Mouse (Mus musculus) left cerebral cortex, adult 8-10 months (tissue): ENCODE measurements at regions not wholly inside any gene's neighbourhood (a gene's known extent, or its start where the extent isn't known, plus 50 kb on each side); places are given as distances from the start of the nearest gene placed in this dataset.
A peak's percentile ranks its signal among the peaks of the same experiment; 100 is the strongest.

ENCODE experiments used
- DNase-seq, 2 experiments: peaks; one replicate each; pipeline ENCODE4 v3.0.0; 2022; ENCODE audit warnings: low spot score in 2 of 2
- microRNA-seq, 2 experiments: library from miRNA; unstranded; fragments of <30 nt; microRNA quantifications; one replicate each; pipeline ENCODE4 v1.2.0; 2022

DNA sequence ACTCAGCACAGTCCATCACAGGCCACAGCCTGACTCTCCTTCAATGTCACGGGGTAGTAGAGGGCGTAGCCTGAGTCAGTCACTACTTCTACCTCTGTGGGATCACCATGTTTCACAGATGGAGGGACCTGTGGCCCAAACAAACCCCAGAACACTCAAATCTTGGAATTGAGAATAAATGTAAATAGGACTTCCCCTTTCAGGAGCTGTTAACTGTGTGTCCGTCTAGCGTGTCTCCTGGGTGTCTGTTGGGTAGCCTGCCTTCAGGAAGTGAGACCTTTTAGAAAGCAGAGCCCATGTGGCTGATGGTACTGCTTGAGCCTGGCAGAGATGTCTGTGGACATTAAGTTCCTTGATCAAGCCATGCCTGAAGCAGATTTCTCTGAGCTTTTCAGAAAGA, 87.4 kb upstream of the Smim23 start:
- DNase-seq = no peak

- DNase-seq = no peak
Observed at GRCm38 (mm10) chr11:32908723-32909411, 84.5 kb upstream of the Smim23 start.

DNA sequence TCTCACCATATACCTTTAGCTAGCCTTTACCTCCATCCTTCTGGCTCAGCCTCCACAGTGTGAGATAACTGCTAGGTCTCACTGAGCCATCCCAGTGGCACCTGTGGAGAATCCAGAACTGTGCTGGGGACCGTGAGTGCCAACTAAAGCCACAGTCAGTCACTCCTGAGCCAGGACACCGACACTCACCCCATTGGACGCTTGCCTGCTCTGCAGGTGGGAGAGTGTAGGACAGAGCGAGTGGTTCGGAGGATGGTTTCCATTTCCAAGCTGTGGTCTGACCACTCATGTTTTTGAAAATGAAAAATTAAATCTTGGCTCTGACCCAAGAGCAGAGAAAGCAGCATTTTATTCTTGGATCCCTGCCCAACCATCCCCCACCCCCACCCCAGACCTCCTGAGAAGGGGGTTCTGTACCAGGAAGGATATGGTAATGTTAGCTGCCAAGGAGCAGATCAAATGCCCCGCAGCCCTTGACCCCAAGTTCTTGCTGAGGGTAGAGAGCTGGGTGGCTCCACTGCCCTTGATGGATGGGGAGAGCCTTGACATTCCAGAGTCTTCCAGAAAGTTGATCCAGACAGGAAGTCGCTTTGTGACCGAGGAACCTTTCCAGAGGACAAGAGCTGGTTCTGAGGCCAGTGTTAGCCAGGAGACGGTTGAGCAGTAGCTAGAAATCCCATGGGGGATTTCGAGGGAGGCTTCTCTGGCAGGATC, 83.3 kb upstream of the Smim23 start:
- DNase-seq = no peak

DNA sequence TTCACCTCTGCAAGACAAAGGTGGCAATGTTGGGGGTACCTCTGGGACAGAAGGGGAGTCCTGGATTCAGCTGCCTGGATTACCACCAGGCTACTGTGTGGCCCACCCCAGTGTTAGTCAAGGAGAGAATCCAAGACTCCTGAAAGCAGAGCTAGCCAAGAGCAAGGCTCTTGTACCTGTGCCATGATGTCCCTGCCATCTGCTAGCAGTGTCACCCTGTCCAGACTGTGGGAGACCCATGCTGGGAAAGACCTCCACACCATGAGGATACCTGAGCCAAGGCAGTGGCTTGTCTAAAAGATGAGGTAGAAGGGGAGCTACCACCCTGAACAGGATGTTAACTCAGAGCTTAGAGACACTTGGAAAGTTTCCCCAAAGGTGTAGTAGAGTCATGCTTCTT, 79.6 kb upstream of the Smim23 start:
- DNase-seq = no peak

DNA sequence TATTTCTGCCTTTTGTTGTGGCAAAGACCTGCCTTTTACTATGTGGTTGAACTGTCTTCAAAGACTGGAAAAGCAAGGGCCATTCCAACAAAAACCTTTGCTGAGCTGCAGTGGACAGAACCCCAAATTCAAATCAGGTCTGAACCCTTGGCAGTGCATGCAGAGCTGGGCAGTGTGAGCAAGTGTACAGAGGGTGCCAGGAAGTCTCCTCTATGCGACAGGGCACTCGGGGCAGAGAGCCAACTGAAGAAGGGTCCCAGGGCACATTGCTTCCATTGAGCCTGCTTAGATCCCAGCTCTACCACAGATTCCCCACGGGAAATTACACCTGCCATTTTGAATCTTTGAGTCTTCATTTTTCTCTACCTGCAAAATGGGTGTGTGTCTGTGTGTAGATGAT, 79.0 kb upstream of the Smim23 start:
- peak in 1 of 2 experiments; percentile 13 for DNase-seq

GRCm38 (mm10) chr11:32902923-32903322, 78.5 kb upstream of the Smim23 start:
- DNase-seq = no peak

DNA sequence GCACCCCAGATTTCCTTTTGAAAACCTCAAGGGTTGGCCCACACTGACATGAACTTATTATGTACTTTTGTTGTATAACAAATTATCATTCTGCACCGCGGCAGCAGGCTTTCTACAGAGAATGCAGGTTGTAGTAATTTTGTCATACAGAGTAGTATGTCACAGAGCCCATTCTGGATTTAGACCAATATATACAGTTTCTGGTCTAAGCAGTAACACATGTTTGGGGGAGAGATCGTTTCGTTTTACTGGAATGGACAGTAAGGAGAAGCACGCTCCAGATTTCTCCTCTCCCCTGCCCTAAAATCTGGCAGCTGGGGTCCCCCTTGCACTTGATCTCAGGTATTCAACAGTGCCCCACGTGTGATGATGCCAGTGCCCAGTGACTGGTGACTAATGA, 76.0 kb upstream of the Smim23 start:
- DNase-seq = no peak

- no peak for DNase-seq
Observed at GRCm38 (mm10) chr11:32899604-32900216, 75.3 kb upstream of the Smim23 start.

DNA sequence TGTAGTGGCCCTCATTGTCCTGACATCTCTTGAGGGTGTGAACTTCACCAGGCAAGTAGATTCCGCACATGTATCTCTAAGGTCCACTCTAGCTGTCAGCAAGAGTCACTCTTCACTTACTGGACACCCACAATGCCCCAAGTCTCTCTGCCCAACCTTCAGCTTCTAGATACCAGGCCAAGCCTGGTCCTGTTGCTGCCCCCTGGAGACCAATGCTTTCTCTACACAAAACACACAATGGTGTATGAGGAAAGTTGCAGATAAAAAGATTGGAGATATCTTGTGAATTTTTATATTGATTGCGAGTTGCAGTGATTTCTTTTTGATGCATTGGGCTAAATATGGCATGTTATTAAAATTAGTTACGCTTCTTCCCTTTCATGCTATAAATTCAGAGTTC, 71.0 kb upstream of the Smim23 start:
- no peak for DNase-seq

DNA sequence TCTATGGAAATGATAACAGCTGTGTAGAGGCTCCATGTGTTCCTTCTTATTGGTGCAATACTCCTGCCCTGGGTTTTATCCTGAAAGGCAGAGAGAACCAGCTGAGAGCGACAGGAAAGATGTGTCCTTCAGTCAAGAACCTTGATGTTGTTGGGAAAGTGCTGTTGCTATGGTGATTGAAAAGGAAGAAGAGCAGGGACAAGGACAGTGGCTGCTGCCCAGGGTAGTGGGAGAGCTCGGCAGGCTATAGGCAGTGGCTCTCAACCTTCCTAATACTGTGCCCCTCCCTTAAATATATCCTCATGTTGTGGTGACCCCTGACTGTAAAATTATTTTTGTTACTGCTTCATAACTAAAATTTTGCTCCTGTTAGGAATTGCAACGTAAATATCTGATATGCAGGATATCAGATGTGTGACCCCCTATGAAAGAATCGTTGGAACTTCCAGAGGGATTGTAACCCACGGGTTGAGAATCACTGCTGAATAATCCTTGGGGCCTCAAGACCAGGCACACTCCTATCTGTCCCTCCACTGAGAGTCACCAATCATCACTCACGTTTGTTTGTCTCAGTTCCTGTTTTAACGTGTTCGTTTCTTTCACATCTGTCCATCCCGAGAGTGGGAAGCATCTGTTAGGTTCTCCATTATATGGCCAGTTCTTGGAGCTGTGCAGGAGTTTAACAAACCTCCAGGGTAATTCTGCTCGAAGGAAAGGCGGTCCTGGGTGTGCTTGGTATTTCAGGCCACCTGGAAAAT, 68.9 kb upstream of the Smim23 start:
- DNase-seq = no peak

DNA sequence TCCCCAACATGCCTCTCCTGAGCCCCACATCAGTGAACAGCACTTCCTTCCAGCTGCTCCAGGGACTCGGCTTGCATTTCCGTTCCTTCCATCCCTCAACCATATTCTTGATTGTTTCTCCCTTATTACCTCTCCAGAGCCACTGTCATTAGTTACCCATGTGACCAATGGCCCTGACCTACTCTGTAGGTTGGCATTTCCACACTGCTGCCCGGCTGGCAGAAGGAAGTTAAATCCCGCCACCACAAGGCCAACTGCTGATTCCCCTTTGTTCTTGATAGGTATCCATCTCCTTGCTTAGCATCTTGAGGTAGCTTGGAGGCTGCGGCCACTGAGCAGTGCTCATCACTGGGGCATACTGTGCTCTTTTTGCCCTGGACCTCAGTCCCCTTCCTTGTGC, 68.1 kb upstream of the Smim23 start:
- DNase-seq = no peak

- no peak for DNase-seq
Observed at GRCm38 (mm10) chr11:32889248-32889647, 64.8 kb upstream of the Smim23 start.

DNA sequence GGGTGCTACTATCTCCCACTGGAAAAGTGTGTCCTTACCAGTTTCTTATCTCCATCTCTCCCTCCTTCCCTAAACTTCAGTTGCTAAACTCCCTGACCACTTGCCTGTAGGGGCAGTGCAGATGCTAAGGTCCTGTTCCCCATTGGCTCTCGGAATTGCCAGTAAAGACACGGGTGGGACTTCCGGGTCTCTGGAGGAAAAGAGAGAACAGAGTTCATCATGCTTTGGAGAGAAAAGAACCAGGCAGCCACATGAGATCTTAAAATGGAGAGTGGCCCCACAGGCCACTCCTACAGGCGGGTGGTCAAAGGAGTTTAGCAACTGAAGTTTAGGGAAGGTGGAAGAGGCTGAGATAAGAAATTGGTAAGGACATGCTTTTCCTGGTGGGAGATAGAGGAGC, 60.3 kb upstream of the Smim23 start:
- DNase-seq = no peak

DNA sequence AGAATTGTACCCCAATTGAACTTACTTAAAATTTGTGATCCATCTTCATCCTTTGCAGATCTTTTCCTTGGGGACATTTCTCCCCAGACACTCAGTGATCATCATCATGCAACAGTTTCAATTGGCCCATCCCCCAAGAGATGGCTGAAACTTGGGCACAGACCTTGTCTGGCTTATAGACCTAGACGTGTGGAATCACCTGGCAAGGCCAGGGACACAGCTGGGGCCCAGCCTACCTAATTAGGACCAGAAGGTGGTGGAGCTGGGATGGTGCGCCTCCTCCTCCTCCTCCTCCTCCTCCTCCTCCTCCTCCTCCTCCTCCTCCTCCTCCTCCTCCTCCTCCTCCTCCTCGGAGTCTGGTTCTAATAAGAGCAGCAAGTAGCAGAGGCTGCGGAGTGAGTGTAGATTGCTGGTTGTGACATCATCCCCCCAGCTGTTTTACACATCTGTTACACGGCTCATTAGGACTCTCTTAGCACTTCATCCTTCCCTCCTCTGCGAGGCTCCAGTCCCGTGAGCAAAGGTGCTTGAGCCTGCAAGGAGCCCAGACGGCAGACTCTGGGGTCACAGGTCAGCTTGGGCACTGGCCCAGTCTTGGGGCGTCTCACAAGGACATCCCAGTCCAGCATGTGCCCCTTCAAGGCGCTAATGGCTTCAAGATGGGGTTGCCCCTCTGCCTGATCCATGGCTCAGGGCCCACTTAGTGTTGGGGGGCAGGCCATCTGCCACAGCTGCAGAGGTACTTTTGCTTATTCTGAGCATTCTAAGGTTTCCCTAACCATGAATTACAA, 58.9 kb upstream of the Smim23 start:
- DNase-seq = no peak

DNA sequence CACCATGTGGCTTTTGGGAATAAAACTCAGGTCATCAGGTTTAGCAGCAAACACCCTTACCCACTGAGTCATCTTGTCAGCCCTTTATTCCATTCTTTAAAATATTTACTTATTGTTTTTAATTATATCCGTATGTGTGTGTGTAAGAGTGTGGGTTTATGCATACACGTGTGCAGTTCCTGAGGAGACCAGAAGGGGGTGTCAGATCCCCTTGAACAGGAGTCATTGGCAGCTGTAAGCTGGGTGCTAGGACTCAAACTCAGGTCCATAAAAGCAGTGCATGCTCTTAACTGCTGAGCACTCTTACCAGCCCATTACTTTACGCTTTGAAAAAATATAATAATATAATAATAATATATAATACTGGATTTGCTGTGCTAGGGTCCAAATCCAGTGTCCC, 54.6 kb upstream of the Smim23 start:
- no peak for DNase-seq

Small RNA genes in the stretch of these regions (microRNA-seq; reads per million reads assigned to microRNA genes)
- gene Gm26052 = 0 reads per million in 2 experiments
